Mouse (Mus musculus): Measurements from ENCODE around the gene Slc16a6.

DNA sequence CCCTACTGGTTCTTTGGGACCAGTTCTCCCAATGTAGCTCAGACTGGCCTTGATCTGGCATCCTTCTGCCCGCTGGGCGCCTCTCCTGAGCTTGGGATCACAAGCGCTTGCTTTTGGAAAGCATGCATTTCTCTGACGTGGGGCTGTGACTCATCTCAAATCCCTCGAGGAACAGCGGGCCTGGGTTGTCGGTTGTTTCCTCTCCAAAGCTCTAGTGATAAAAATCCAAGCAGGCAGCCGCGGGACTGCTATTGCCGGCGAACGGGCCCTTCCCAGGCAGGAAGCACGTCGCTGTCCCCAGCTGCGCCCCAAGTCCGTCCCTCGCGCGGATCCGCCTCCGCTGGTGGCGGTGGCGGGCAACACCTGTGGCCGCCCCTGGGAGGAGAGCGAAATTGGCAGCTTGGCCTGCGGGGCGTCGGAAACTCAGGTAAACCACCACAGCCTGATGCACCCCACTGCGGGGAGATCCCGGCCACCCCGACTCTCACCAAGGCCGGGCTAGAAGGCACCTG is 33.5 kb downstream of the Slc16a6 start:
- no peak for TF ChIP-seq GATA1 (IDR thresholded peaks at IDR 0.05; ENCODE audit: borderline replicate concordance, low read length)
- no peak for TF ChIP-seq FLI1 (IDR thresholded peaks at IDR 0.05; ENCODE audit: low read length)
